Mouse (Mus musculus): ENCODE measurements around the gene Ovca2. TPM values are rescaled to one million over a fixed set of nuclear protein-coding genes. Genes with fewer than 3 reads are reported as not detected.
"Not testable (repeated sequence)": the region's sequence is repeated elsewhere in the genome, so short reads cannot be mapped to it uniquely, and the experiment has no call there.

Gene Ovca2
- polyA plus RNA-seq, 1 experiment from 2014 or later: 15.2 TPM

- H3K27ac ChIP-seq (replicated peaks): no peak overlapping the region
- H3K4me2 ChIP-seq: no peak overlapping the region
- H3K36me3 ChIP-seq: peaks cover 58% of the 10 kb centered on the region
- WGBS: 78% methylated on average over 2 of the region's 2 CpGs
- no peaks in the 10 kb centered on the region for H3K9me3 ChIP-seq
- H3K9ac ChIP-seq: no peak overlapping the region
- H3K4me3 ChIP-seq: no peak overlapping the region
- no peaks in the 10 kb centered on the region for H3K27me3 ChIP-seq (replicated peaks)
- H3K4me1 ChIP-seq: peaks cover 14% of the 10 kb centered on the region
- no peak for ATAC-seq (ENCODE audit: extremely low read depth, insufficient number of reproducible peaks, low FRiP score, low TSS enrichment)
These were observed 5.4 kb upstream of the Ovca2 start for GRCm38 (mm10) chr11:75183917-75184570.

- peaks cover 24% of the 10 kb centered on the region for H3K27me3 ChIP-seq (replicated peaks)
- H3K9ac ChIP-seq: peak overlapping the region; percentile 87
- peak overlapping the region; percentile 74 for H3K4me3 ChIP-seq
- H3K27ac ChIP-seq (replicated peaks): peak overlapping the region; percentile 78; the same call in 1 of the 2 replicates
- peaks cover 29% of the 10 kb centered on the region for H3K4me1 ChIP-seq
- peaks cover 49% of the 10 kb centered on the region for H3K36me3 ChIP-seq
- peak overlapping the region; percentile 82 for H3K4me2 ChIP-seq
- no peaks in the 10 kb centered on the region for H3K9me3 ChIP-seq
- 49% methylated on average over 12 of the region's 12 CpGs for WGBS
- no peak for ATAC-seq (ENCODE audit: extremely low read depth, insufficient number of reproducible peaks, low FRiP score, low TSS enrichment)
These were observed 624 bp downstream of the Ovca2 start for GRCm38 (mm10) chr11:75178011-75178410.

GRCm38 (mm10) chr11:75174574-75174973, 4.1 kb downstream of the Ovca2 start:
- 73% methylated on average over 6 of the region's 6 CpGs for WGBS
- Histone ChIP-seq H3K36me3 (peaks cover 19% of the 10 kb centered on the region), H3K4me1 (peaks cover 58% of the 10 kb centered on the region), H3K27me3 (replicated peaks) (peaks cover 58% of the 10 kb centered on the region)
- H3K9me3 ChIP-seq; H3K4me2 ChIP-seq; H3K27ac ChIP-seq (replicated peaks); H3K9ac ChIP-seq; ATAC-seq (ENCODE audit: extremely low read depth, insufficient number of reproducible peaks, low FRiP score, low TSS enrichment); H3K4me3 ChIP-seq: not testable (repeated sequence)

GRCm38 (mm10) chr11:75173799-75174165, 4.9 kb downstream of the Ovca2 start:
- peak overlapping the region; percentile 34; the same call in 1 of the 2 replicates for H3K9ac ChIP-seq
- no peak for ATAC-seq (ENCODE audit: extremely low read depth, insufficient number of reproducible peaks, low FRiP score, low TSS enrichment)
- 2% methylated on average over 15 of the region's 15 CpGs for WGBS
- H3K4me3 ChIP-seq: peak overlapping the region; percentile 79
- no peaks in the 10 kb centered on the region for H3K9me3 ChIP-seq
- no peak overlapping the region for H3K27ac ChIP-seq (replicated peaks)
- H3K4me2 ChIP-seq: peak overlapping the region; percentile 82
- peaks cover 58% of the 10 kb centered on the region for H3K4me1 ChIP-seq
- peaks cover 66% of the 10 kb centered on the region for H3K27me3 ChIP-seq (replicated peaks)
- H3K36me3 ChIP-seq: peaks cover 19% of the 10 kb centered on the region

- H3K36me3 ChIP-seq: peaks cover 19% of the 10 kb centered on the region
- peak overlapping the region; percentile 34 for H3K9ac ChIP-seq
These were observed 5.4 kb downstream of the Ovca2 start for GRCm38 (mm10) chr11:75173095-75173798.

GRCm38 (mm10) chr11:75172151-75173094, 6.2 kb downstream of the Ovca2 start:
- ATAC-seq (ENCODE audit: extremely low read depth, insufficient number of reproducible peaks, low FRiP score, low TSS enrichment): no peak
- Histone ChIP-seq H3K27ac (replicated peaks) (no peak overlapping the region), H3K4me3 (peak overlapping the region; percentile 79), H3K27me3 (replicated peaks) (peaks cover 80% of the 10 kb centered on the region), H3K9ac (peak overlapping the region; percentile 28; the same call in 1 of the 2 replicates), H3K9me3 (no peaks in the 10 kb centered on the region), H3K4me1 (peaks cover 63% of the 10 kb centered on the region), H3K36me3 (peaks cover 13% of the 10 kb centered on the region), H3K4me2 (peak overlapping the region; percentile 82)
- under 1% methylated on average over 75 of the region's 75 CpGs for WGBS

More at GRCm38 (mm10) chr11:75173095-75173798, 5.4 kb downstream of the Ovca2 start:
- no peak overlapping the region for H3K27ac ChIP-seq (replicated peaks)
- H3K27me3 ChIP-seq (replicated peaks): peaks cover 72% of the 10 kb centered on the region
- H3K4me3 ChIP-seq: peak overlapping the region; percentile 79
- peak; percentile 64; the same call in 1 of the 2 replicates for ATAC-seq (ENCODE audit: extremely low read depth, insufficient number of reproducible peaks, low FRiP score, low TSS enrichment)
- no peaks in the 10 kb centered on the region for H3K9me3 ChIP-seq
- H3K4me1 ChIP-seq: peaks cover 63% of the 10 kb centered on the region
- H3K4me2 ChIP-seq: peak overlapping the region; percentile 82
- WGBS: under 1% methylated on average over 70 of the region's 71 CpGs

- WGBS: 10% methylated on average over 17 of the region's 17 CpGs
- Histone ChIP-seq H3K4me2 (peak overlapping the region; percentile 97), H3K9me3 (no peaks in the 10 kb centered on the region), H3K4me1 (peaks cover 74% of the 10 kb centered on the region), H3K27ac (replicated peaks) (no peak overlapping the region), H3K4me3 (peak overlapping the region; percentile 79), H3K27me3 (replicated peaks) (peaks cover 91% of the 10 kb centered on the region), H3K9ac (no peak overlapping the region), H3K36me3 (peaks cover 10% of the 10 kb centered on the region)
- ATAC-seq (ENCODE audit: extremely low read depth, insufficient number of reproducible peaks, low FRiP score, low TSS enrichment): no peak
These were observed 7.3 kb downstream of the Ovca2 start for GRCm38 (mm10) chr11:75171186-75171865.

- peak overlapping the region; percentile 67; the same call in 1 of the 2 replicates for H3K9ac ChIP-seq
- peaks cover 16% of the 10 kb centered on the region for H3K36me3 ChIP-seq
- H3K4me3 ChIP-seq: peak overlapping the region; percentile 79
- ATAC-seq (ENCODE audit: extremely low read depth, insufficient number of reproducible peaks, low FRiP score, low TSS enrichment): no peak
- under 1% methylated on average over 38 of the region's 38 CpGs for WGBS
- H3K27me3 ChIP-seq (replicated peaks): peaks cover 98% of the 10 kb centered on the region
- H3K4me1 ChIP-seq: peaks cover 84% of the 10 kb centered on the region
- no peaks in the 10 kb centered on the region for H3K9me3 ChIP-seq
- H3K27ac ChIP-seq (replicated peaks): no peak overlapping the region
- H3K4me2 ChIP-seq: peak overlapping the region; percentile 97
These were observed 8.4 kb downstream of the Ovca2 start for GRCm38 (mm10) chr11:75170136-75170751.

GRCm38 (mm10) chr11:75169405-75170080, 9.1 kb downstream of the Ovca2 start, which contains the start of gene Hic1:
TSS of gene Hic1 (minus strand) at chr11:75169519.
- peak within 1 kb of the TSS; percentile 89 for H3K27ac ChIP-seq (replicated peaks)
- H3K9ac ChIP-seq: peak within 1 kb of the TSS; percentile 88
- H3K36me3 ChIP-seq: peaks cover 21% of the 10 kb centered on the region
- H3K4me2 ChIP-seq: peak within 1 kb of the TSS; percentile 97
- H3K4me1 ChIP-seq: peaks cover 91% of the 10 kb centered on the region
- H3K4me3 ChIP-seq: peak within 1 kb of the TSS; percentile 79
- peaks cover 98% of the 10 kb centered on the region for H3K27me3 ChIP-seq (replicated peaks)
- H3K9me3 ChIP-seq: no peaks in the 10 kb centered on the region
- ATAC-seq (ENCODE audit: extremely low read depth, insufficient number of reproducible peaks, low FRiP score, low TSS enrichment): no peak
- 6% methylated on average over 23 of the region's 23 CpGs for WGBS
